Mouse (Mus musculus) liver, postnatal 0 days (tissue): ENCODE measurements around the gene Gm3248. TPM values are rescaled to one million over a fixed set of nuclear protein-coding genes. Genes with fewer than 3 reads are reported as not detected.

Experiments
- polyA plus RNA-seq: library from polyadenylated mRNA; unstranded; fragments of >200 nt; fragmentation: Nextera tagmentation; extraction: Ambion mirVana; gene quantifications from 2 replicates; pipeline ENCODE4 v1.2.1, GENCODE M21; 2015

The Gm3248 gene
- polyA plus RNA-seq, 1 experiment from 2014 or later, result not detected

Other genes with a start within 250 kb of the Gm3248 start
- gene Gm3373, start 220.2 kb downstream of the Gm3248 start, polyA plus RNA-seq, result not detected in 2 replicates
- gene Gm3383, start 153.8 kb downstream of the Gm3248 start, polyA plus RNA-seq, result not detected in 2 replicates
- not detected in 2 replicates for gene Gm3424, start 131.4 kb downstream of the Gm3248 start, polyA plus RNA-seq
- not detected in 2 replicates for gene Gm8237, start 81.4 kb downstream of the Gm3248 start, polyA plus RNA-seq
- gene Gm3453, start 17.4 kb upstream of the Gm3248 start, polyA plus RNA-seq, result not detected in 2 replicates
- gene Gm6337, start 96.5 kb upstream of the Gm3248 start, polyA plus RNA-seq, result not detected in 2 replicates
- not detected in 2 replicates for gene Gm8206, start 132.2 kb upstream of the Gm3248 start, polyA plus RNA-seq
- gene Gm3468, start 146.9 kb upstream of the Gm3248 start, polyA plus RNA-seq, result not detected in 2 replicates
- gene Gm3476, start 164.1 kb upstream of the Gm3248 start, polyA plus RNA-seq, result not detected in 2 replicates